Mouse (Mus musculus): ENCODE data around the gene Trim31. TPM values are rescaled to one million over a fixed set of nuclear protein-coding genes. Genes with fewer than 3 reads are reported as not detected.

The Trim31 gene
- total and polyA plus RNA-seq, 2 experiments from 2014 or later, result not detected

DNA sequence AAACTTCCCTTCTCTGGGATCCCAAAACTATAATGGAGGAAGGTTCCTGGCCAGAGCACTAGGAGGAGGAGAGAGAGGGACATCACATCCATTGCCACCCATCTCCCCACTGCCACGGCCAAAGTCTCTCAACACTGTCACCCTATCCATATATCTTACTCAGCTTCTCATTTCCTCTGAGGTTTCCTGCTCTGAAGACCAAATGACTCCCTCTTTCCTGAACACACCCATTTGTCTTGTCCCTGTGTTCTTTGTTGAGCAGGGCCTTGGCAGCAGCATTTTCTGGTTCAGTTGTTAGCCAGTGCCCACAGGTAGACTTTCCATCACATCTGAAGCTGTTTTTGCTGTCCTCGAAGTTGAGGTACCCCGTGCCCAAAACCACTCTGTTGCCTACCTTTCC, 39.7 kb upstream of the Trim31 start:
- Histone ChIP-seq H3K27me3 (ENCODE audit: insufficient read depth, low read length) (no peaks in the 10 kb centered on the region), H3K4me2 (ENCODE audit: low read depth, low read length) (no peak overlapping the region), H3K27ac (no peak overlapping the region), H3K9me3 (ENCODE audit: low read length) (no peaks in the 10 kb centered on the region), H3K4me3 (ENCODE audit: low read length) (no peak overlapping the region), H3K36me3 (ENCODE audit: insufficient read depth, low read length) (peaks cover 61% of the 10 kb centered on the region), H3K9ac (replicated peaks; ENCODE audit: low read length) (no peak overlapping the region), H3K4me1 (ENCODE audit: insufficient read depth, low read length) (no peaks in the 10 kb centered on the region)
- no peak for ATAC-seq
- WGBS, result 97% methylated on average over 3 of the region's 3 CpGs
- TF ChIP-seq CTCF (IDR thresholded peaks at IDR 0.05; ENCODE audit: low read depth), result no peak
- no peak for DNase-seq (ENCODE audit: low spot score)

DNA sequence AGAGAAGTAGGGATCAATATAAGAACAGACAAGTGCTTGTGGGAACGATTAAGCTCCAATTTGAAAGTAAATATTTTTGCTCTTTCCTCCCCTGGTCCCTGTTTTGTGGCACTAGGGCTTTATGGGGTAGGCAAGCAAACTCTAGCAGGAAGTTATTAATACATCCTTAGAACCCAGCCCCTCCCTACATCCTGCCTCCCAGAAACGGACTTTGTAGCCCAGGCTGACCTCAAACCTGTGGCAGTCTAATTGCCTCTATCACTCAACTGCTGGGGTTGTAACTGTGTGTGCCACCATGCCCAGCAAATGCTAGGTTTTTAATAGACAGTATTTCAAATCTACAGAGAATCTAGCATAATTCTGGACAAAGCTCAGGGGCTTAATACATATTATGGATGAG, 36.2 kb upstream of the Trim31 start:
- H3K27ac ChIP-seq, result no peak overlapping the region
- no peak for TF ChIP-seq CTCF (IDR thresholded peaks at IDR 0.05; ENCODE audit: low read depth)
- peaks cover 2% of the 10 kb centered on the region; the same call in 1 of the 2 replicates for H3K4me1 ChIP-seq (ENCODE audit: insufficient read depth, low read length)
- ATAC-seq (no peak), DNase-seq (ENCODE audit: low spot score) (no peak)
- H3K27me3 ChIP-seq (ENCODE audit: insufficient read depth, low read length), result no peaks in the 10 kb centered on the region
- no peak overlapping the region for H3K9ac ChIP-seq (replicated peaks; ENCODE audit: low read length)
- no peak overlapping the region for H3K4me3 ChIP-seq (ENCODE audit: low read length)
- 59% methylated on average over 2 of the region's 2 CpGs for WGBS
- H3K36me3 ChIP-seq (ENCODE audit: insufficient read depth, low read length), result peaks cover 32% of the 10 kb centered on the region
- H3K9me3 ChIP-seq (ENCODE audit: low read length), result no peaks in the 10 kb centered on the region
- H3K4me2 ChIP-seq (ENCODE audit: low read depth, low read length), result no peak overlapping the region

DNA sequence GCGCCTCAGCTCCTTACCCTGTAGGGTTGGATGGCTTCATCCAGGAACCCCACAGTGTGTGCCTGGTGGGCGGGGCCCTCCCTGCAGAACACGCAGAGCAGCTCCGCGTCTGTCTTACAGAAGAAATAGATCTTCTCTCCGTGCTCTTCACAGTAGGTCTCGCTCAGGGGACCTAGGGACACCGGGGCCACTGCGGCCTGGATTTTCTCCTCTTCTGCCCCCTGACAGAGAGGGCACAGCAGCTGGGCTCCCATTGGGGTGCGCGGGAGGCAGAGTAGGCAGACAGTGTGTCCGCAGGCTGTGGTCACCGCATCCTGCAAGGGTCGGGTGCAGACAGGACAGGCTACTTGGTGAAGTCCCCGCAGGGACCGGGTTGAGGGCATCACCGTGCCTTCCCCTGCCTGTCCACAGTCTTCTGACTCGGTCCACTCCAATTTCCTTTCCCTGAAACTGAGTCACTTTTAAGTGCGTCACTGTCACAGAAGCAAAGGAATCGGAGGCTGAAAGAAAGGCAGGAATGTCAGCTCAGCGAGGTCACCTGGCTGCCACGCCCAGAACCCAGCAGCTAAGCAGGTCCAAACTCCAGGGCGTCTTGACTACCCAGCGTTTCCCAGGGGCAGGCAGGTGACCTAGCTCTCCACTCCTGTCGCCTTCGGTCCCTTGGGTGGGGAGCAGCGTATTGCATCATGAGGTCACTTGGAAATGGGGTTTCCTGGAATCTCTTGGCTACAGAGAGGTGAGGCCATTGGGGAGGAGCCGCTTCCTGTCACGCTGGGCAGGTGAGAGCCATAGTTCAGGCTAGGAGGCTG, 31.0 kb upstream of the Trim31 start, which contains the start of gene Trim15:
Gene Trim15, minus strand, starts transcription at position 492 of the 809 bp plus-strand sequence.
- Histone ChIP-seq H3K27me3 (ENCODE audit: insufficient read depth, low read length) (no peaks in the 10 kb centered on the region), H3K36me3 (ENCODE audit: insufficient read depth, low read length) (no peaks in the 10 kb centered on the region), H3K4me1 (ENCODE audit: insufficient read depth, low read length) (peaks cover 7% of the 10 kb centered on the region), H3K9me3 (ENCODE audit: low read length) (no peaks in the 10 kb centered on the region), H3K27ac (no peak within 1 kb of the TSS), H3K4me2 (ENCODE audit: low read depth, low read length) (peak within 1 kb of the TSS; percentile 54), H3K9ac (replicated peaks; ENCODE audit: low read length) (peak within 1 kb of the TSS; percentile 35; the same call in 1 of the 2 replicates), H3K4me3 (ENCODE audit: low read length) (peak within 1 kb of the TSS; percentile 25)
- DNase-seq (ENCODE audit: low spot score), result no peak
- no peak for TF ChIP-seq CTCF (IDR thresholded peaks at IDR 0.05; ENCODE audit: low read depth)
- 13% methylated on average over 29 of the region's 29 CpGs for WGBS
- ATAC-seq, result peak; percentile 39; the same call in 1 of the 2 replicates

DNA sequence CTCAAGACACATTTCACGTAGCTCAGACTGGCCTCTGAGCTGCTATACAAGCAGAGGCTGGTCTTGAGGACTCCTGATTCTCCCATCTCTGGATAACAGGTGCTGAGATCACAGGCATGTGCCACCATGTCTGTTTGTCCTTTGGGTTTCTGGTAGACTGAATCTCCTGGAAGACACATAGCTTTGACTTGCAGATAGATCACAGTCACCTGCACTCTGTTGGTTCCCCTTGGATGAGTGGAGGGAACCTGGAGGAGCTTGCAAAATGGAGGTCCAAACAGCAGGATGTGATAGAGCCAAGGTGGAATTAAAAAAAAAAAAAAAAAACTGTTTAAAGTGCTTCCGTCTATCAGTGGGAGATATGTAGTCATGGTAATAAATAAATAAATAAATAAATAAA, 29.1 kb upstream of the Trim31 start:
- Histone ChIP-seq H3K4me3 (ENCODE audit: low read length) (no peak overlapping the region), H3K27ac (no peak overlapping the region), H3K9me3 (ENCODE audit: low read length) (no peaks in the 10 kb centered on the region), H3K36me3 (ENCODE audit: insufficient read depth, low read length) (no peaks in the 10 kb centered on the region), H3K4me2 (ENCODE audit: low read depth, low read length) (no peak overlapping the region), H3K27me3 (ENCODE audit: insufficient read depth, low read length) (no peaks in the 10 kb centered on the region), H3K4me1 (ENCODE audit: insufficient read depth, low read length) (peaks cover 7% of the 10 kb centered on the region), H3K9ac (replicated peaks; ENCODE audit: low read length) (no peak overlapping the region)
- ATAC-seq (no peak), DNase-seq (ENCODE audit: low spot score) (no peak)
- WGBS, result 85% methylated on average over 2 of the region's 2 CpGs
- no peak for TF ChIP-seq CTCF (IDR thresholded peaks at IDR 0.05; ENCODE audit: low read depth)

DNA sequence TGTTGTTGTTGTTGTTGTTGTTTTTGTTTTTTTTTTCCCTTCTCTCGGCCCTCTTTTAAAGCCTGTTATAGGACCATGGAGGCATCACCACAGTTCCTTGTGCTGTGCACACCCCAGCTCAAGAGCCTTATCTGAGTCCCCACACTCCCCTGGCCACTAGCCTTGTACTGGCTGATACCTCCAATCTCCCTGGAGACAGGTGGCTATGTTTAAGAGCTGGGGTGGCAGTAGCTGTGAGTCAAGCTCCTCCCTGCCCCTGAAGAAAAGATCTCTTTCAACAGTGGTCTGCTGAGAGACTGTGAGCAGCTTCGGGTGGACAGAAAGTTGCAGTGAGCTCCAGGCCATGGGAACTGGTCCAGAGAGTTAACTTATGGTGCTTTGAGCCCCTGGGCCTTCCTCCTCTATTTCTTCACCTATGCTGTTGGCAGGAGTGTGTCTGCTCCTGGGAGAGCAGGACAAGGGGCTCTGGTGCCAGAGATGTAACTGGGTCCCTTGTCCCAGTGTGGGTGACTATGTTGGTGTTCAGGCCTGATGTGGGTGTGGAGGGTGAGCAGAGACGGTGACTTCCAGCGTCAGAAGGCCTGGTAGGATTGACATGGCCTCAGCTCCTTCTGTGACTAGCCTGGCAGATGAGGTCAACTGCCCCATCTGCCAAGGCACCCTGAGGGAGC, 28.5 kb upstream of the Trim31 start, which contains the start of gene Trim10:
Gene Trim10, plus strand, starts transcription at position 291 of the 671 bp plus-strand sequence.
- H3K4me2 ChIP-seq (ENCODE audit: low read depth, low read length), result no peak within 1 kb of the TSS
- no peaks in the 10 kb centered on the region for H3K9me3 ChIP-seq (ENCODE audit: low read length)
- H3K4me3 ChIP-seq (ENCODE audit: low read length), result no peak within 1 kb of the TSS
- H3K36me3 ChIP-seq (ENCODE audit: insufficient read depth, low read length), result no peaks in the 10 kb centered on the region
- H3K4me1 ChIP-seq (ENCODE audit: insufficient read depth, low read length), result peaks cover 7% of the 10 kb centered on the region
- ATAC-seq (no peak), DNase-seq (ENCODE audit: low spot score) (no peak)
- H3K27me3 ChIP-seq (ENCODE audit: insufficient read depth, low read length), result no peaks in the 10 kb centered on the region
- H3K9ac ChIP-seq (replicated peaks; ENCODE audit: low read length), result no peak within 1 kb of the TSS
- H3K27ac ChIP-seq, result no peak within 1 kb of the TSS
- TF ChIP-seq CTCF (IDR thresholded peaks at IDR 0.05; ENCODE audit: low read depth), result no peak
- WGBS, result 75% methylated on average over 4 of the region's 4 CpGs

DNA sequence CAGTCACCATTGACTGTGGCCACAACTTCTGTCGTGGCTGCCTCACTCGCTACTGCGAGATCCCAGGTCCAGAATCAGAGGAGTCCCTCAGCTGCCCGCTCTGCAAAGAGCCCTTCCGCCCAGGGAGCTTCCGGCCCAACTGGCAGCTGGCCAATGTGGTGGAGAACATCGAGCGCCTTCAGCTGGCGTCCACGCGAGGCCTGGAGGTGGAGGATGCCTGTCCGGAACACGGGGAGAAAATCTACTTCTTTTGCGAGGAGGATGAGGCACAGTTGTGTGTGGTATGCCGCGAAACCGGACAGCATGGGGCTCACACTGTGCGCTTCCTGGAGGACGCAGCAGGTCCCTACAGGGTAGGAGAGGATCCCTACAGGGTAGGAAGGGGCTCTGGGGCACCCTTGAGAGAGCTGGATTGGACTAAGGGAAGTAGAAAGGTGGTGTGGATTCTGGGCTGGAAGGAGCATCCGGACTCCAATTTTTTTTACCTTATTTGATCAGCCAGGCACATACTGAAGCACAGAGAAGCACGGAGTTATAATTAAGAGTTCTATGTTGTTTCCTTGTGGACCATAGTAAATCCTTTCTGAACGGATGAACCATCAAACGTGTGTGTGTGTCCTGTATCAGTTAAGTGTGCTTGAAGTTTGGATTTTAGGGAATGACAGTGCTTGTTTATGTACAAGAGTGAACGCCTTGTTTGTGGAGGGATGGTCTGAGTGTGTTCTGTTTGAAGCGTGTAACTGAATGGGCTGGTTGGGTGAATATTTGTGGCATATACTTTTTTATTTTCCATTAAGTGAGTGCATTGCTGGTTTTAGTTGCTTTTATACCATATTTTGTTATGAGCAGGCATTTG, 27.7 kb upstream of the Trim31 start:
- H3K4me1 ChIP-seq (ENCODE audit: insufficient read depth, low read length), result peaks cover 7% of the 10 kb centered on the region
- no peak for ATAC-seq
- no peak for DNase-seq (ENCODE audit: low spot score)
- H3K27ac ChIP-seq, result no peak overlapping the region
- whole genome bisulfite sequencing, result 73% methylated on average over 25 of the region's 25 CpGs
- H3K27me3 ChIP-seq (ENCODE audit: insufficient read depth, low read length), result no peaks in the 10 kb centered on the region
- no peak overlapping the region for H3K4me2 ChIP-seq (ENCODE audit: low read depth, low read length)
- no peaks in the 10 kb centered on the region for H3K36me3 ChIP-seq (ENCODE audit: insufficient read depth, low read length)
- no peak for TF ChIP-seq CTCF (IDR thresholded peaks at IDR 0.05; ENCODE audit: low read depth)
- no peak overlapping the region for H3K4me3 ChIP-seq (ENCODE audit: low read length)
- no peaks in the 10 kb centered on the region for H3K9me3 ChIP-seq (ENCODE audit: low read length)
- H3K9ac ChIP-seq (replicated peaks; ENCODE audit: low read length), result no peak overlapping the region
